Comparison of ENCODE assay signal across 18 mouse cellular contexts in the genomic region with DNA sequence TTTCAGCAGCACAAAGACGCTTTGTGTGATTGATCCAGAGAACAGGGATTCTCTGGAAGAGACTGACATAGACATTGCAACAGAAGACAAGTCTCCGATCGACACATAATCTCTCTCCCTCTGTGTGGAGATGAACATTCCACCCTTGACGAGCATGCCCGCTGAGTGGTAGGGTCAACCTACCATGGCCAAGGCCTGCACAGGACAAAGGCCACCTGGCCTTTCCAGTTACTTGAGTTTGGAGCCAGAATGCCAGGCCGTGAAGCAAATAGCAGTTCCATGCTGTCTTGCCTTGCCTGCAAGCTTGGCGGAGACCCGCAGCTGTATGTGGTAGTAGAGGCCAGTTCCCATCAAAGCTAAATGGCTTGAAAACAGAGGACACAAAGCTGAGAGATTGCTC.
A peak's percentile ranks its signal among the peaks of the same experiment; 100 is the strongest.
DNase-seq lines count a peak whose midpoint lies in the region; ATAC-seq lines count a peak whose summit lies in the region.
"Had no signal": no experiment of that assay in that cellular context is flagged by ENCODE, and none has a peak within 500 bp of the region (broad histone marks: within the 10 kb centered on the region; RNA-seq: fewer than 3 reads in every experiment).

No protein-coding gene starts in this region.

- 91% methylated on average over 8 of the region's 8 CpGs for WGBS in kidney, embryonic 16.5 days
- WGBS in liver, embryonic 12.5 days (ENCODE audit: insufficient replicate concordance) = 84% methylated on average over 8 of the region's 8 CpGs
- 92% methylated on average over 8 of the region's 8 CpGs for WGBS in liver, embryonic 11.5 days

- H3K9me3 ChIP-seq in kidney, embryonic 16.5 days (ENCODE audit: low read length) = no peaks in the 10 kb centered on the region
- H3K9me3 ChIP-seq in liver, embryonic 12.5 days (replicated peaks) = no peaks in the 10 kb centered on the region
- H3K9me3 ChIP-seq in liver, embryonic 11.5 days (ENCODE audit: control insufficient read depth, low read length) = no peaks in the 10 kb centered on the region
- H3K9me3 ChIP-seq: embryonic facial prominence, embryonic 10.5 days; forebrain, embryonic 15.5 days; heart, embryonic 15.5 days; hindbrain, embryonic 13.5 days had no signal

- H3K4me1 ChIP-seq in kidney, embryonic 16.5 days (ENCODE audit: insufficient read depth, low read length) = no peaks in the 10 kb centered on the region
- H3K4me1 ChIP-seq in liver, embryonic 12.5 days = peaks cover 12% of the 10 kb centered on the region; the same call in 1 of the 2 replicates
- H3K4me1 ChIP-seq in liver, embryonic 11.5 days (replicated peaks; ENCODE audit: control insufficient read depth, insufficient read depth, low read length) = no peaks in the 10 kb centered on the region
- H3K4me1 ChIP-seq: forebrain, embryonic 15.5 days; heart, embryonic 15.5 days; hindbrain, embryonic 13.5 days had no signal

- no peak overlapping the region for H3K9ac ChIP-seq in kidney, embryonic 16.5 days (replicated peaks; ENCODE audit: low read length)
- no peak overlapping the region for H3K9ac ChIP-seq in liver, embryonic 12.5 days
- no peak overlapping the region for H3K9ac ChIP-seq in liver, embryonic 11.5 days (ENCODE audit: low read depth, low read length)
- H3K9ac ChIP-seq: forebrain, embryonic 15.5 days; heart, embryonic 15.5 days; hindbrain, embryonic 13.5 days had no signal

- peak overlapping the region; percentile 77 for H3K27ac ChIP-seq in kidney, embryonic 16.5 days (ENCODE audit: low read length)
- H3K27ac ChIP-seq in liver, embryonic 12.5 days = peak overlapping the region; percentile 16; the same call in 1 of the 2 replicates
- H3K27ac ChIP-seq in liver, embryonic 11.5 days (ENCODE audit: low read depth, low read length) = no peak overlapping the region
- H3K27ac ChIP-seq: embryonic facial prominence, embryonic 10.5 days; forebrain, embryonic 15.5 days; heart, embryonic 15.5 days; hindbrain, embryonic 13.5 days had no signal

- DNase-seq in heart, adult 11 months = peak; percentile 87
- no peak for DNase-seq in heart, adult 8-10 months (ENCODE audit: low spot score)
- DNase-seq in kidney, postnatal 25 days = no peak
- DNase-seq in liver, embryonic 11.5 days (ENCODE audit: low spot score) = no peak
- no peak for DNase-seq in cerebellum, adult 18-20 months
- DNase-seq: adrenal gland, postnatal 10 days; cerebellum, adult 2 months; cerebellum, postnatal 10 days; gastrocnemius, postnatal 36 days; heart, adult 18-20 months; heart, postnatal 14 days had no signal

- H3K4me3 ChIP-seq in kidney, embryonic 16.5 days (ENCODE audit: low read length) = no peak overlapping the region
- H3K4me3 ChIP-seq in liver, embryonic 12.5 days = no peak overlapping the region
- no peak overlapping the region for H3K4me3 ChIP-seq in liver, embryonic 11.5 days (ENCODE audit: low read depth, low read length)
- H3K4me3 ChIP-seq: embryonic facial prominence, embryonic 10.5 days; forebrain, embryonic 15.5 days; heart, embryonic 15.5 days; hindbrain, embryonic 13.5 days had no signal

- H3K4me2 ChIP-seq in kidney, embryonic 16.5 days (replicated peaks; ENCODE audit: low read depth, low read length) = no peak overlapping the region
- H3K4me2 ChIP-seq in liver, embryonic 12.5 days = no peak overlapping the region
- no peak overlapping the region for H3K4me2 ChIP-seq in liver, embryonic 11.5 days
- H3K4me2 ChIP-seq: forebrain, embryonic 15.5 days; heart, embryonic 11.5 days; heart, embryonic 15.5 days; hindbrain, embryonic 13.5 days had no signal

- ATAC-seq in kidney, embryonic 16.5 days (ENCODE audit: low FRiP score, low TSS enrichment) = no peak
- no peak for ATAC-seq in liver, embryonic 12.5 days
- no peak for ATAC-seq in liver, embryonic 11.5 days (replicated peaks; ENCODE audit: low FRiP score)
- ATAC-seq: forebrain, embryonic 15.5 days had no signal

- H3K27me3 ChIP-seq in kidney, embryonic 16.5 days (ENCODE audit: insufficient read depth, low read length) = no peaks in the 10 kb centered on the region
- H3K27me3 ChIP-seq in liver, embryonic 12.5 days (replicated peaks) = no peaks in the 10 kb centered on the region
- H3K27me3 ChIP-seq in liver, embryonic 11.5 days (replicated peaks; ENCODE audit: control insufficient read depth, insufficient read depth, low read length) = no peaks in the 10 kb centered on the region
- H3K27me3 ChIP-seq: forebrain, embryonic 15.5 days; heart, embryonic 15.5 days; hindbrain, embryonic 13.5 days had no signal

- H3K36me3 ChIP-seq in kidney, embryonic 16.5 days (ENCODE audit: insufficient read depth, low read length) = peaks cover 10% of the 10 kb centered on the region
- H3K36me3 ChIP-seq in liver, embryonic 12.5 days = peaks cover 36% of the 10 kb centered on the region
- H3K36me3 ChIP-seq in liver, embryonic 11.5 days (ENCODE audit: control insufficient read depth, insufficient read depth, low read length) = peaks cover 9% of the 10 kb centered on the region
